Mouse (Mus musculus) CH12.LX (cell line): ENCODE measurements around the gene Sart3.

Source experiments
- CTCF ChIP-seq, 2 experiments: IDR thresholded peaks in 1 of 2; conservative IDR thresholded peaks in 1 of 2; 2 replicates each; pipeline ENCODE4 v1.5.1; 2011 to 2012; ENCODE audit warnings: low read depth in 2 of 2, low read length in 2 of 2, improper control_type of control experiment in 1 of 2, inconsistent platforms in 1 of 2, mild to moderate bottlenecking in 1 of 2, moderate library complexity in 1 of 2
- E2F4 ChIP-seq: IDR thresholded peaks from 2 replicates; pipeline ENCODE4 v1.6.1; 2011; ENCODE audit warnings: low read depth, low read length, improper control_type of control experiment; ENCODE audit not compliant: insufficient replicate concordance
- HCFC1 ChIP-seq: IDR thresholded peaks from 2 replicates; pipeline ENCODE4 v1.6.1; 2012; ENCODE audit warnings: low read depth, mild to moderate bottlenecking, inconsistent platforms, low read length, improper control_type of control experiment
- JUN ChIP-seq: IDR thresholded peaks from 2 replicates; pipeline ENCODE4 v1.6.1; 2011; ENCODE audit warnings: low read depth, mild to moderate bottlenecking, low read length, improper control_type of control experiment, moderate library complexity; ENCODE audit not compliant: insufficient read depth
- JUND ChIP-seq: conservative IDR thresholded peaks from 2 replicates; pipeline ENCODE4 v1.6.1; 2011; ENCODE audit warnings: low read depth, low read length, improper control_type of control experiment
- MXI1 ChIP-seq: IDR thresholded peaks from 2 replicates; pipeline ENCODE4 v1.6.1; 2011; ENCODE audit warnings: mild to moderate bottlenecking, low read depth, low read length, improper control_type of control experiment
- POLR2A ChIP-seq: IDR thresholded peaks from 2 replicates; pipeline ENCODE4 v1.6.1; 2011; ENCODE audit warnings: low read depth, mild to moderate bottlenecking, improper control_type of control experiment, low read length
- USF2 ChIP-seq: conservative IDR thresholded peaks from 2 replicates; pipeline ENCODE4 v1.6.1; 2011; ENCODE audit warnings: low read depth, low read length, improper control_type of control experiment

DNA sequence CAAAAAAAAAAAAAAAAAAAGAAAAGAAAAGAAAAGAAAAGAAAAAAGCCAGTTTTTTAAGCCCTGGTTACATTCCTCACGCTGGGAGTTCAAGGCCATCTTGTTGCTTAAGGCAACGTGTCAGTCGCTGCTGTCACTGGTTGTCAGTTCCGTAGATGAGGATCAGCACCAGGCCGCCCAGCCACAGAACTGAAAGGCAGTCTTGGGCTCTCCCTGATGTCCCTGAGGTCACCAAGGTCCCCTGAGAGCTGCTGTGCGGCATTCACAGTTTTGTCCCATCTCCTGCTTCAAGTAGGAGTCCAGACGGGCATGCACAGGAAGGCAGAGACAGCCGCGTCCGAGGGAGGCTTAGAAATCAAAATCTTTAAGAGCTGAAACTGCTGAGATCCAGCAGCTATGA is 3.3 kb upstream of the Sart3 start:
- TF ChIP-seq POLR2A (no peak), CTCF (conservative IDR thresholded peaks at IDR 0.05 in 1 of 2, IDR thresholded peaks at IDR 0.05 in 1 of 2; ENCODE audit: low read depth in 2 of 2, low read length in 2 of 2) (no peak), E2F4 (no peak), MXI1 (no peak), JUND (no peak), HCFC1 (no peak), JUN (no peak), USF2 (no peak)
